Mouse (Mus musculus) neural tube, embryonic 15.5 days (tissue): ENCODE data around the gene Gm20388. TPM values are rescaled to one million over a fixed set of nuclear protein-coding genes. Genes with fewer than 3 reads are reported as not detected.
A peak's percentile ranks its signal among the peaks of the same experiment; 100 is the strongest.

Experiments
- ATAC-seq: fragments of 200-750 bp; cut with Nextera tagmentation; 2 replicates; pipeline ENCODE4 v1.8.0; 2017; ENCODE audit warnings: mild to moderate bottlenecking, moderate TSS enrichment, moderate library complexity; ENCODE audit not compliant: low FRiP score
- H3K27ac ChIP-seq: fragments of 300-500 bp; sonication (generic); replicated peaks from 2 replicates; pipeline ENCODE4 v1.5.1; 2015; ENCODE audit warnings: mild to moderate bottlenecking, inconsistent platforms
- H3K27me3 ChIP-seq: fragments of 300-500 bp; sonication (generic); replicated peaks from 2 replicates; pipeline ENCODE4 v1.6.1; 2015; ENCODE audit warnings: inconsistent platforms
- H3K36me3 ChIP-seq: fragments of 300-500 bp; sonication (generic); 2 replicates; pipeline ENCODE4 v1.6.1; 2015; ENCODE audit warnings: inconsistent platforms
- H3K4me1 ChIP-seq: fragments of 300-500 bp; sonication (generic); 2 replicates; pipeline ENCODE4 v1.6.1; 2015; ENCODE audit warnings: inconsistent platforms
- H3K4me2 ChIP-seq: fragments of 300-500 bp; sonication (generic); 2 replicates; pipeline ENCODE4 v1.6.1; 2015; ENCODE audit warnings: inconsistent platforms, mild to moderate bottlenecking, moderate library complexity
- H3K4me3 ChIP-seq: fragments of 300-500 bp; sonication (generic); replicated peaks from 2 replicates; pipeline ENCODE4 v1.5.1; 2015; ENCODE audit warnings: mild to moderate bottlenecking, inconsistent platforms
- H3K9ac ChIP-seq: fragments of 300-500 bp; sonication (generic); replicated peaks from 2 replicates; pipeline ENCODE4 v1.6.1; 2015; ENCODE audit warnings: mild to moderate bottlenecking, inconsistent platforms
- H3K9me3 ChIP-seq: fragments of 300-500 bp; sonication (generic); replicated peaks from 2 replicates; pipeline ENCODE4 v1.6.1; 2016; ENCODE audit warnings: inconsistent platforms
- WGBS: fragments of 180-500 bp; shearing (Covaris S2); methylation state at CpG from one replicate; pipeline ENCODE4 v1.1.7; 2015; ENCODE audit warnings: mixed read lengths; 5-methylcytosine and 5-hydroxymethylcytosine counted together
- polyA plus RNA-seq: library from polyadenylated mRNA; unstranded; fragments of >200 nt; fragmentation: Nextera tagmentation; extraction: Ambion mirVana; gene quantifications from 2 replicates; pipeline ENCODE4 v1.2.1, GENCODE M21; 2015

Gm20388 gene
- polyA plus RNA-seq, 1 experiment from 2014 or later = not detected

GRCm38 (mm10) chr8:120216855-120217830 is 306.5 kb downstream of the Gm20388 start:
- Histone ChIP-seq H3K27ac (peak overlapping the region; percentile 55; the same call in 1 of the 2 replicates), H3K9ac (no peak overlapping the region), H3K4me3 (no peak overlapping the region), H3K9me3 (no peaks in the 10 kb centered on the region), H3K36me3 (no peaks in the 10 kb centered on the region), H3K4me1 (peaks cover 31% of the 10 kb centered on the region), H3K4me2 (no peak overlapping the region), H3K27me3 (no peaks in the 10 kb centered on the region)
- ATAC-seq = peak; percentile 76
- 22% methylated on average over 13 of the region's 13 CpGs for WGBS

GRCm38 (mm10) chr8:120222548-120222947 is 311.9 kb downstream of the Gm20388 start:
- WGBS = 15% methylated on average over 11 of the region's 11 CpGs
- Histone ChIP-seq H3K4me2 (0 out of 2 replicates have a peak overlapping the region, but pooled peaks have one; percentile 11), H3K27me3 (no peaks in the 10 kb centered on the region), H3K4me1 (peaks cover 45% of the 10 kb centered on the region), H3K27ac (no peak overlapping the region), H3K36me3 (no peaks in the 10 kb centered on the region), H3K4me3 (no peak overlapping the region), H3K9ac (no peak overlapping the region), H3K9me3 (no peaks in the 10 kb centered on the region)
- ATAC-seq = no peak

- H3K4me1 ChIP-seq = peaks cover 55% of the 10 kb centered on the region
- H3K9me3 ChIP-seq = no peaks in the 10 kb centered on the region
- H3K4me2 ChIP-seq = no peak overlapping the region
- 48% methylated on average over 11 of the region's 11 CpGs for WGBS
- H3K36me3 ChIP-seq = no peaks in the 10 kb centered on the region
- no peak for ATAC-seq
- H3K4me3 ChIP-seq = no peak overlapping the region
- no peaks in the 10 kb centered on the region for H3K27me3 ChIP-seq
- H3K27ac ChIP-seq = no peak overlapping the region
- no peak overlapping the region for H3K9ac ChIP-seq
These were observed 314.1 kb downstream of the Gm20388 start for GRCm38 (mm10) chr8:120224521-120225420.

GRCm38 (mm10) chr8:120225421-120226151 is 314.9 kb downstream of the Gm20388 start:
- Histone ChIP-seq H3K27me3 (no peaks in the 10 kb centered on the region), H3K9me3 (no peaks in the 10 kb centered on the region), H3K9ac (no peak overlapping the region), H3K4me3 (no peak overlapping the region), H3K36me3 (no peaks in the 10 kb centered on the region), H3K4me2 (no peak overlapping the region), H3K27ac (no peak overlapping the region), H3K4me1 (peaks cover 64% of the 10 kb centered on the region)
- 23% methylated on average over 10 of the region's 10 CpGs for WGBS
- ATAC-seq = no peak

- Histone ChIP-seq H3K27ac (0 out of 2 replicates have a peak overlapping the region, but pooled peaks have one; percentile 39), H3K27me3 (no peaks in the 10 kb centered on the region), H3K36me3 (no peaks in the 10 kb centered on the region)
These were observed 316.3 kb downstream of the Gm20388 start for GRCm38 (mm10) chr8:120226700-120227577.

GRCm38 (mm10) chr8:120227578-120227876 is 316.9 kb downstream of the Gm20388 start:
- Histone ChIP-seq H3K27ac (0 out of 2 replicates have a peak overlapping the region, but pooled peaks have one; percentile 39), H3K36me3 (no peaks in the 10 kb centered on the region), H3K4me2 (peak overlapping the region; percentile 83), H3K4me1 (peaks cover 77% of the 10 kb centered on the region), H3K4me3 (peak overlapping the region; percentile 64), H3K9ac (no peak overlapping the region; the same call in 1 of the 2 replicates), H3K9me3 (no peaks in the 10 kb centered on the region), H3K27me3 (no peaks in the 10 kb centered on the region)
- peak; percentile 8; the same call in 1 of the 2 replicates for ATAC-seq

More at GRCm38 (mm10) chr8:120226700-120227577, 316.3 kb downstream of the Gm20388 start:
- Histone ChIP-seq H3K4me1 (peaks cover 77% of the 10 kb centered on the region), H3K4me2 (peak overlapping the region; percentile 83), H3K9ac (no peak overlapping the region), H3K9me3 (no peaks in the 10 kb centered on the region), H3K4me3 (no peak overlapping the region)
- no peak for ATAC-seq
- WGBS = 40% methylated on average over 5 of the region's 5 CpGs

GRCm38 (mm10) chr8:120227891-120228591 is 317.4 kb downstream of the Gm20388 start, which contains the start of gene Gse1:
Gene Gse1, plus strand, starts transcription at chr8:120228456.
- Histone ChIP-seq H3K36me3 (no peaks in the 10 kb centered on the region), H3K9ac (peak within 1 kb of the TSS; percentile 44), H3K27ac (peak within 1 kb of the TSS; percentile 72), H3K27me3 (no peaks in the 10 kb centered on the region), H3K9me3 (no peaks in the 10 kb centered on the region), H3K4me1 (peaks cover 77% of the 10 kb centered on the region), H3K4me3 (peak within 1 kb of the TSS; percentile 64), H3K4me2 (peak within 1 kb of the TSS; percentile 83)
- ATAC-seq = peak; percentile 79
- under 1% methylated on average over 12 of the region's 52 CpGs for WGBS

GRCm38 (mm10) chr8:120228781-120229573 is 318.3 kb downstream of the Gm20388 start:
- H3K4me2 ChIP-seq = peak overlapping the region; percentile 83
- H3K27me3 ChIP-seq = no peaks in the 10 kb centered on the region

GRCm38 (mm10) chr8:120229574-120229916 is 318.9 kb downstream of the Gm20388 start:
- H3K4me3 ChIP-seq = peak overlapping the region; percentile 64
- no peaks in the 10 kb centered on the region for H3K27me3 ChIP-seq
- H3K4me1 ChIP-seq = peaks cover 90% of the 10 kb centered on the region
- H3K9me3 ChIP-seq = no peaks in the 10 kb centered on the region
- peak overlapping the region; percentile 44 for H3K9ac ChIP-seq
- no peak for ATAC-seq
- H3K4me2 ChIP-seq = peak overlapping the region; percentile 83
- no peaks in the 10 kb centered on the region for H3K36me3 ChIP-seq
- H3K27ac ChIP-seq = no peak overlapping the region
- under 1% methylated on average over 22 of the region's 22 CpGs for WGBS

More at GRCm38 (mm10) chr8:120228781-120229573, 318.3 kb downstream of the Gm20388 start:
- H3K4me1 ChIP-seq = peaks cover 86% of the 10 kb centered on the region
- ATAC-seq = peak; percentile 43
- H3K4me3 ChIP-seq = peak overlapping the region; percentile 64
- peak overlapping the region; percentile 44 for H3K9ac ChIP-seq
- WGBS = under 1% methylated on average over 104 of the region's 125 CpGs
- H3K36me3 ChIP-seq = no peaks in the 10 kb centered on the region
- peak overlapping the region; percentile 72 for H3K27ac ChIP-seq
- no peaks in the 10 kb centered on the region for H3K9me3 ChIP-seq
